Mouse (Mus musculus): ENCODE data around the gene Gm11111.

- TF ChIP-seq CTCF (conservative IDR thresholded peaks at IDR 0.05; ENCODE audit: insufficient read depth, insufficient read length, low read depth, low read length) (no peak), POLR2A (IDR thresholded peaks at IDR 0.05; ENCODE audit: low read depth, low read length) (no peak)
These were observed 30.1 kb upstream of the Gm11111 start for GRCm38 (mm10) chr5:98522270-98522977.
